Mouse (Mus musculus) naive thymus-derived CD4-positive, alpha-beta T cell, adult 5 months (primary cell): Measurements from ENCODE around the gene Doc2g. TPM values are rescaled to one million over a fixed set of nuclear protein-coding genes. Genes with fewer than 3 reads are reported as not detected.

Experiments used
- polyA plus RNA-seq: library from polyadenylated mRNA; unstranded; fragments of 100-300 nt; shearing (Covaris generic); gene quantifications from one replicate; pipeline ENCODE4 v1.2.1, GENCODE M21; 2017

Doc2g gene
- polyA plus RNA-seq = 3.3 TPM

DNA sequence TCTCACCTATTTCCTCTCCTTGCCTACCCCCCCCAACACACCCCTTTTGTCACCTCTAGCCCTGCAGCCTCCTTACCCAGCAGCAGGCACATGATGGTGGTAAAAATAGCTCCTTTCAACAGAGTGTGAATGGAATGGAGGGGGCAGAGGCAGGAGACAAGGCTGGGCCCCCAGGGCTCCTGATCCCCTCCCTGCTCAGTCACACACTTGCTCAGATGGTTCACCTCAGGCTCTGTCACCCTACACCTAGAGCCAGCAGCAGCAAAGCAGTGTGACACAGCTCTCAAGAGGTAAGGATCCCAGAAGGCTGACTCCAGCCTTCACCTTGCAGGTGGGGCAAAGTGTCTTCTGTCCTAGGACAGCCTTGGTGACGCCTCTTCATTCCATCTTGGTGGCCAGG is at the start of gene Doc2g:
Gene Doc2g, plus strand, starts transcription at position 202 of the 400 bp plus-strand sequence.

DNA sequence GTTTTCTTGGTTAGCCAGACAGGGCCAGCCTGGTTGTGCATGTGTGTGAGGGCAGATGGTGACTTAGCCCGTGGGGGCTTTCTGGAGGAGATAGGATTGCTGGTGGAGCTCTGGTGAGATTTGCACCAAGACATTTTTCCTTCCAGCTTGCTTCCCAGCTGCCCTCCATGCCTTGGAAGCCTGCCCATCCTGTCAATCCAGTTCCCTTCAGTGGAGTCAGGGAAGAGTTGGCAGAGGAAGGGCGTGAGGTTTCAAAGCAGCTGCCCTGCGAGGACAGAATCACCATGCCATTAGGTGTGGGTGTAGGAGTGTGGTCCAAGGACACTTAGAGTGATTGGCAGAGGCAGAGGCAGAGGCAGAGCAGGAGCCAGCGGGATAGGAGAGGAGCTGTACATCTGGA is 44.6 kb upstream of the Doc2g start, which contains the start of gene Aldh3b3:
Gene Aldh3b3, plus strand, starts transcription at position 176 of the 400 bp plus-strand sequence.

DNA sequence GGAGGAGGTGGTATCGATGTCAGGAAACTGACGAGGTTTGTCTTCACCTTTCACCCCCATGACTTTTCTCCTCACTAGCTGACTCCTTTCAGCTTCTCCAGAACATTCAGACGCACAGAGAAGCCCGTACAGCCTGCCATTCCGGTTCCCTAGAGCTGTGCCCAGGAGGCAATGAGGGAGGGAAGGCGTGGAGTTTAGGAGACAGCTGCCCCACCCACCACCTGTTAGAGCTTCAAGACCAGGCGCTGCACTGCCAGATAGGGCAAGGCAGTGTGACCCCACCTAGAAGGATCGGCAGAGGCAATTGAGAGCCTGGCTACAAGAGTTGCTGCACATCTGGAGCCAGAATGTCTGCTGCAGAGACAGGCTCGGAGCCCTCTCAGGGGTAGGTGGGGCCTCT is 30.9 kb upstream of the Doc2g start, which contains the start of gene Aldh3b2:
Gene Aldh3b2, plus strand, starts transcription at position 100 of the 400 bp plus-strand sequence.

DNA sequence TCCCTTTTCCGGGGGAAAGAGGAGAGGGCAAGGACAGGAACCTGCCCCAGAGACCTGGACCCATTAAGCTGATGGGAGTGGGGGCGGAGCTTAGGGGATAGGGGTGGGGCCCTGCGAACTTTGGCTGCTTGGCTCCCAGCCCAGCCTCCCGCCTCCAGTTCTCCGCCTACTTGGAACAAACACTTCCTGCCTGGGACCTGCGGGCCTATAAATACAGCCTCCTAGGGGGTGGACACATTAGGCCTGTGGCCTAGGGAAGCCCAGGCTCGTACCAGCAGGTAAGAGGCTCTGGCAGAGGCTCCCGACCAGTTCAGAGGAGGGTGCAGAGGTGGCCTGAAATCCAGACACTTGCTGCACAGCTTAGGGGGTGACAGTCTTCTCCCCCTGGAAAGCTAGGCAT is 16.8 kb upstream of the Doc2g start, which contains the start of gene Acy3:
Gene Acy3, plus strand, starts transcription at position 237 of the 400 bp plus-strand sequence.

DNA sequence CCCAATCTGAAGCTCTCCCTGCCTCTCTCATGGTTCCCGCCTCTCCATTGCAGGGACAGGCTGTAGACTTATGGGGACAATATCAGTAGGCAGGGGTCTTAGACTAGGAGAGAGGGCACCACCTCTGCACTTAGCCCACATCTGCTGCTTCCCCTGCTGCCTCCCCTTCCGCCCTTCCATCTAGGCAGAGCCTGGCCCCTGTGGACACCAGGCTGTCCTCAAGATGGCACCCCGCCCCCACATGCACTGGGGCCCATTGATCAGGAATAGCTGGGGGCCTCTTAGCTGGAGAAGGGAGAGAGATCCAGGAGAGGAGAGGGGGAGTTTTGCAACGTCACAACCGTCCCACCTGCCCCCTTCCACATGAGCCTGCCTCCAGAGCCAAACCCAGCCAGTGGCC is 10.7 kb upstream of the Doc2g start, which contains the start of gene Tbx10:
Gene Tbx10, plus strand, starts transcription at position 337 of the 400 bp plus-strand sequence.

DNA sequence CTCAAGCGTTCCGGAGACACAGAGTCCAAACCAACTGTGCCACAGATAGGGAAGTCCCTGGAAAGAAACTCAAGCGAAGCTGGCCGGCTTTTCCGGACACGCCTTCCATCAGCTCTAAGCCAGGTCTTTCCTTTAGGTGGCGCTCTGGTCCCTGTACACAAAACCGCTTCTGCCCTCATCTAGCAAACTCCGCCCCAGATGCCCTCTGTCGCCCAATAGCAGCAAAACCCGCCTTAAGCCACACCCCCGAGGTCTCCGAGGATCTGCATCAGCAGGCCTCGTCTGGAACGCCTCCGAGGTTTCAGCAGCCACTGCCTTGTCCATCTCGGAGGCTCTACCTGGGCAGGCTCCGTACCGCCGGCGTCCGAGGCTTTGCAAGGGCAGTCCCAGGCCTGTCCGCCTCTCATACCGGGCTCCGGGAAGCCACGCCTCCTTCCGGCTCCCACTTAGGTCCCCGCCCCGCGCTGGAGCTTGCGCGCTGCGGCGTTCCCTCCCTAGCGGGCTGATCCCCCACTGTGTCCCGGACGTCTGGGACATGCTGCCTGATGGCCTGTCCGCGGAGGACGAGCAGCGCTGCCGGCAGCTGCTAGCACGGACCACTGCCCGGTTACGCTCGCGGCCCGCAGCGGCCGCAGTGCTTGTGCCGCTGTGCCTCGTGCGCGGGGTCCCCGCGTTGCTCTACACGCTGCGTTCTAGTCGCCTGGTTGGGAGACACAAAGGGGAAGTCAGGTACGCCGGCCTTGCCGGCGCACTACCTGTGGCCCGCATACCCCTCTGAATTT is 2.8 kb upstream of the Doc2g start, which contains the start of the genes Nudt8 and Gm49405:
Gene Nudt8, plus strand, starts transcription at position 462 of the 782 bp plus-strand sequence.
Gene Gm49405, plus strand, starts transcription at position 508 of the 782 bp plus-strand sequence.

DNA sequence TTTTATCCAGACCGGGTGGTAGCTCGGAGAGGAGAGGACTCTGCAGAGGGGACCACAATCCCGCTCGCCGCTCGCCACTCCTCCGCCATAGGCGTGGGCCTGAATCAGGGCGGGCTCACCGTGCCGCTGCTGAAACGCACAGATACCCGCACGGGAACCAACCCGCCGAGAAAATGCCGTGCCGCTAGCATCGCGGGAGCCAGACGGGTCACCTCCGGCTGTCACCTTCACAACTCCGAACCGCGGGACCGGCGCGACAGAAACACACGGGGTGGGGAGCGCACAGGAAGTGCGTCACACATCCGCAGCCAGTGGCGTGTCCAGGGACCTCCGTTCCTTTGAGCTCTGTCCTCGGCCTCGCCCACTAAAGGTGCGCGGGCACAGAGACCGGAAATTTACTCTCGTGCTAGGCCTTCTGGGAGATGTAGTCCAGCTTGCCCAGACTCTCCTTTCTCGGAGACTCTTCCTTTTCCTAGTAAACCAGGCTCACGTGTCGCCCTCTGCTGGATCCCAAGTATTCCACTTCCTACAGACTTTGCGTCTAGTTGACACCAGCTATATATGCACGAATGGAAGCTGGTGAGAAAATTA is 9.4 kb downstream of the Doc2g start, which contains the start of gene Ndufv1:
Gene Ndufv1, minus strand, starts transcription at position 375 of the 591 bp plus-strand sequence.

DNA sequence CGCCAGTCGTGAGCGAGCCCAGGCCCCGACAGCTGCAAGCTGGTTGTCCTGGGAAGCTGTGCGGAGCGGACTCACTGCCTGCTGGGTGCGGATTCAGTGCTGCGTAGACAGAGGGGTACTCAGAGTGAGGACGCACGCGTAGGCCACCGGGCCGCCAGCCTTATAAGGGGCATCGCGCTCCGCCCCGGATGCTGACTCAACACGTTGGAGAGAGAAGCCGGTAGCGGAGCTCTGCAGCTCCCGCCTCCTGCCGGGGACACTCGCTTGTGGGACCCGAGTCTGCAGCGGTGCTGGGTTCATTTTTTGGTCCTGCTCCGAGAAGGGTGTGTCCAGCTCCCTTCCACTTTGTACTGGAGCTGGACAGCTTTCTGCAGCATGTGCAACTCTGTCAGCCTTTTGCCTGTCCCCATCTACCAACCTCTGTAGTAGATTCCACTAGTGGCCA is 34.7 kb downstream of the Doc2g start, which contains the start of gene Gstp1:
Gene Gstp1, minus strand, starts transcription at position 198 of the 445 bp plus-strand sequence.

DNA sequence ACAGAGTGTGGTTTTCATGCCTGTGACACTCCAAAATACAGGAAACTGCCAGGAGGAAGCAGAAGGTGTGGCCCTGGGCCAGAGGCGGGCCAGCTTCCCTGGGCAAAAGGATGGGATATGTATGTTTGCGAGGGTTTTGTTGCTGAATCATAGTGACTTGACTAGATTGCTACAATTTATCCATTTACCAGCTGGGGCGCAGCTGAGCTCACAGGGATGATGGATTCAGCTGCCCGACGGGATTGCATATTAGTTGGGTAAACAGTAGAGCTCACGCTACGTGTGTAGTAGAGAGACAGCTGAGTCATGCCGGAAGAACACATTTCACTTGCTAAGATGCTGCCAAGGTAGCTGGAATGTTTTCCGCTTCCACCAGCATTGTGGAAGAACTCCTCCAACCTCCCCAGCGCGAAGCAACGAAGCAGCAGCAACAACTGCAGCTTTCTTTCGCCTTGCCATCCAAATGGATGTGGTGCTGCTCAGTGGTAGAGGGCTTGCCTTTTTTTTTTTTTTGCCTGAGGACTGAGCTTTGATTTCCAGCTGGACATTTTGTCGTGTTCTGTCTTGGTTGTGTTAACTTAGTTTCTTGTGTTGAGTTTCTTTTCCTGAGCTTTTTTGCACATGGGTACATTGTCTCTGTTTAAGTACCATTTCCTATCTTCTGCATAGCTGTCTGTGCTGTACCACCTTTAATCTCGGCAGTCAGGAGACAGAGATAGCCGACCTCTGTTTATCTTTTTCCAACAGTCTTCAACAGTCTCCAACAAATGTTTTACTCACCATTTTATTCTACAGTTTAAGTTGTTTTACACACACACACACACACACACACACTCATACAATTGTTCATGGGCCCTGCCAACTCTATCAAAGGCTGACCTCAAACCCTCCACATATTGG is 43.1 kb downstream of the Doc2g start, which contains the start of gene Gstp2:
Gene Gstp2, minus strand, starts transcription at position 58 of the 900 bp plus-strand sequence.

Other genes starting within 250 kb of the Doc2g start
- gene Kmt5b, start 235.9 kb upstream of the Doc2g start, polyA plus RNA-seq = 113 TPM
- 56.2 TPM for gene Chka, start 151.5 kb upstream of the Doc2g start, polyA plus RNA-seq
- 54.4 TPM for gene Tcirg1, start 96.2 kb upstream of the Doc2g start, polyA plus RNA-seq
- gene Ndufs8, start 90.5 kb upstream of the Doc2g start, polyA plus RNA-seq = 91.3 TPM
- not detected for gene Aldh3b1, start 73.5 kb upstream of the Doc2g start, polyA plus RNA-seq
- 7.5 TPM for gene Unc93b1, start 68.1 kb upstream of the Doc2g start, polyA plus RNA-seq
- gene Aldh3b3, start 44.7 kb upstream of the Doc2g start, polyA plus RNA-seq = not detected
- not detected for gene Aldh3b2, start 31.0 kb upstream of the Doc2g start, polyA plus RNA-seq
- not detected for gene Acy3, start 16.7 kb upstream of the Doc2g start, polyA plus RNA-seq
- gene Tbx10, start 10.6 kb upstream of the Doc2g start, polyA plus RNA-seq = not detected
- gene Nudt8, start 2.7 kb upstream of the Doc2g start, polyA plus RNA-seq = 14.6 TPM
- 2.4 TPM for gene Gm49405, start 2.7 kb upstream of the Doc2g start, polyA plus RNA-seq
- gene Ndufv1, start 9.5 kb downstream of the Doc2g start, polyA plus RNA-seq = 141 TPM
- 324 TPM for gene Gstp1, start 34.7 kb downstream of the Doc2g start, polyA plus RNA-seq
- gene Gstp2, start 42.7 kb downstream of the Doc2g start, polyA plus RNA-seq = 0.68 TPM
- gene Gstp3, start 56.3 kb downstream of the Doc2g start, polyA plus RNA-seq = 51.2 TPM
- not detected for gene Cabp2, start 78.3 kb downstream of the Doc2g start, polyA plus RNA-seq
- gene Cdk2ap2, start 93.9 kb downstream of the Doc2g start, polyA plus RNA-seq = 471 TPM
- gene Pitpnm1, start 96.7 kb downstream of the Doc2g start, polyA plus RNA-seq = 270 TPM
- gene Aip, start 122.5 kb downstream of the Doc2g start, polyA plus RNA-seq = 197 TPM
- gene Gpr152, start 136.5 kb downstream of the Doc2g start, polyA plus RNA-seq = 0.11 TPM
- not detected for gene Cabp4, start 140.7 kb downstream of the Doc2g start, polyA plus RNA-seq
- gene Coro1b, start 145.3 kb downstream of the Doc2g start, polyA plus RNA-seq = 183 TPM
- 239 TPM for gene Ptprcap, start 150.3 kb downstream of the Doc2g start, polyA plus RNA-seq
- 50.3 TPM for gene Rps6kb2, start 160.0 kb downstream of the Doc2g start, polyA plus RNA-seq
- 45.8 TPM for gene Carns1, start 172.2 kb downstream of the Doc2g start, polyA plus RNA-seq
- 455 TPM for gene Tbc1d10c, start 188.0 kb downstream of the Doc2g start, polyA plus RNA-seq
- gene Ppp1ca, start 188.8 kb downstream of the Doc2g start, polyA plus RNA-seq = 718 TPM
- 37.1 TPM for gene Rad9a, start 198.3 kb downstream of the Doc2g start, polyA plus RNA-seq
- 49.3 TPM for gene Clcf1, start 210.9 kb downstream of the Doc2g start, polyA plus RNA-seq
- not detected for gene AC109138.7, start 211.0 kb downstream of the Doc2g start, polyA plus RNA-seq
- gene Pold4, start 228.6 kb downstream of the Doc2g start, polyA plus RNA-seq = 94.9 TPM